Mouse (Mus musculus) adrenal gland, postnatal 10 days (tissue): ENCODE data around the gene Spin2f. TPM values are rescaled to one million over a fixed set of nuclear protein-coding genes. Genes with fewer than 3 reads are reported as not detected.
"Not testable (repeated sequence)": the region's sequence is repeated elsewhere in the genome, so short reads cannot be mapped to it uniquely, and the experiment has no call there.

Source experiments
- DNase-seq: peaks from one replicate; pipeline ENCODE4 v3.0.0; 2021; ENCODE audit warnings: mixed read lengths
- long read RNA-seq, 2 experiments: library from polyadenylated mRNA; stranded (forward); transcript quantifications; one replicate each; pipeline ENCODE4 v2.0.0; 2021
- total RNA-seq, 2 experiments: library from RNA; stranded (reverse); gene quantifications; 2 replicates each; pipeline ENCODE4 v1.2.3; 2021

Spin2f gene
- total RNA-seq: not detected
- long read RNA-seq, experiment 1: 0 reads
- long read RNA-seq, experiment 2: 0 reads

GRCm38 (mm10) chrX:31253594-31253993 lies at the start of gene Spin2f:
Gene Spin2f (plus strand): TSS chrX:31253894.
- not testable (repeated sequence) for DNase-seq

- not testable (repeated sequence) for DNase-seq
Measured at GRCm38 (mm10) chrX:31212136-31212535, 41.6 kb upstream of the Spin2f start.

GRCm38 (mm10) chrX:31223536-31223935 lies 30.2 kb upstream of the Spin2f start:
- DNase-seq: not testable (repeated sequence)

GRCm38 (mm10) chrX:31235088-31235487 lies 18.6 kb upstream of the Spin2f start:
- DNase-seq: not testable (repeated sequence)

GRCm38 (mm10) chrX:31241754-31242153 lies 11.9 kb upstream of the Spin2f start:
- not testable (repeated sequence) for DNase-seq

Other genes with a start within 250 kb of the Spin2f start
- not detected for gene Btbd35f29, start 136.2 kb upstream of the Spin2f start, total RNA-seq
- not detected for gene Btbd35f26, start 82.6 kb downstream of the Spin2f start, total RNA-seq
- gene Btbd35f19, start 130.0 kb downstream of the Spin2f start, total RNA-seq: not detected